ENCODE assay signal across 10 mouse cellular contexts in genomic region chr12:31213556-31213955, GRCm38 (mm10). TPM values are rescaled to one million over a fixed set of nuclear protein-coding genes. Genes with fewer than 3 reads are reported as not detected.
DNase-seq lines count a peak whose midpoint lies in the region; ATAC-seq and TF ChIP-seq lines count a peak whose summit lies in the region.
"Had no signal": no experiment of that assay in that cellular context is flagged by ENCODE, and none has a peak within 500 bp of the region (broad histone marks: within the 10 kb centered on the region; RNA-seq: fewer than 3 reads in every experiment).

No protein-coding gene starts in this region.

- no peak for TF ChIP-seq POLR2A in heart, adult 2 months (IDR thresholded peaks at IDR 0.05; ENCODE audit: insufficient read depth, low read depth, low read length)

- peaks cover 2% of the 10 kb centered on the region; the same call in 1 of the 2 replicates for H3K4me1 ChIP-seq in heart, adult 2 months (ENCODE audit: control insufficient read depth, insufficient read depth, low read length)
- no peaks in the 10 kb centered on the region for H3K4me1 ChIP-seq in liver, postnatal 0 days (ENCODE audit: insufficient read depth)

- TF ChIP-seq CTCF in heart, adult 2 months (IDR thresholded peaks at IDR 0.05): no peak
- no peak for TF ChIP-seq CTCF in liver, postnatal 0 days (IDR thresholded peaks at IDR 0.05; ENCODE audit: low read depth)

- H3K9me3 ChIP-seq in liver, postnatal 0 days (ENCODE audit: low read length): no peaks in the 10 kb centered on the region

- H3K4me2 ChIP-seq in liver, postnatal 0 days (ENCODE audit: low read depth, low read length): no peak overlapping the region

- H3K4me3 ChIP-seq in heart, adult 2 months: no peak overlapping the region
- no peak overlapping the region for H3K4me3 ChIP-seq in liver, postnatal 0 days (ENCODE audit: low read depth, low read length)

- H3K27me3 ChIP-seq in heart, adult 2 months (ENCODE audit: control insufficient read depth, insufficient read depth, low read length): no peaks in the 10 kb centered on the region
- H3K27me3 ChIP-seq in liver, postnatal 0 days (ENCODE audit: insufficient read depth, low read length): no peaks in the 10 kb centered on the region

- no peak for TF ChIP-seq EP300 in heart, adult 2 months (IDR thresholded peaks at IDR 0.05; ENCODE audit: insufficient read depth, low read depth, low read length)
- no peak for TF ChIP-seq EP300 in liver, postnatal 0 days (IDR thresholded peaks at IDR 0.05; ENCODE audit: low read depth)

- H3K27ac ChIP-seq in heart, adult 2 months: no peak overlapping the region
- no peak overlapping the region for H3K27ac ChIP-seq in liver, postnatal 0 days (ENCODE audit: low read depth)

- no peaks in the 10 kb centered on the region for H3K79me2 ChIP-seq in heart, adult 2 months (replicated peaks; ENCODE audit: control insufficient read depth, insufficient read depth, low read length)

- WGBS in heart, adult 2 months: 39% methylated on average over 7 of the region's 7 CpGs
- 79% methylated on average over 7 of the region's 7 CpGs for WGBS in liver, postnatal 0 days (ENCODE audit: insufficient replicate concordance)

- no peaks in the 10 kb centered on the region for H3K36me3 ChIP-seq in heart, adult 2 months (ENCODE audit: control insufficient read depth, insufficient read depth, low read length)
- no peaks in the 10 kb centered on the region for H3K36me3 ChIP-seq in liver, postnatal 0 days (replicated peaks; ENCODE audit: insufficient read depth, low read length)

- H3K9ac ChIP-seq in heart, adult 2 months (ENCODE audit: low read depth, low read length): no peak overlapping the region
- no peak overlapping the region for H3K9ac ChIP-seq in liver, postnatal 0 days (replicated peaks)

- DNase-seq in heart, adult 2 months: peak; percentile 41 to 43
- DNase-seq in heart, postnatal 25 days (ENCODE audit: low spot score): no peak
- DNase-seq in Muller cell, postnatal 12 days (ENCODE audit: inconsistent ontology term): peak; percentile 36
- DNase-seq in cerebellum, adult 8-10 months: peak; percentile 31
- DNase-seq in kidney, adult 9 months: peak; percentile 61
- DNase-seq in right cerebral cortex, postnatal 14 days: peak; percentile 25
- DNase-seq in liver, postnatal 0 days: no peak

- intact Hi-C loops in heart, adult 2 months (cut with DNase I): no loop called here
- intact Hi-C loops in heart, postnatal 25 days (cut with DNase I): no loop called here

- no peak for ATAC-seq in erythroblast, adult 5-6 weeks (replicated peaks; ENCODE audit: low FRiP score, poor library complexity, severe bottlenecking)
- no peak for ATAC-seq in liver, postnatal 0 days

RNA-seq across cellular contexts. Expression of gene Gm6993, which starts 27.0 kb away (rescaled TPM):
- total RNA-seq in heart, adult 2 months (2021): not detected
- polyA plus RNA-seq in heart, adult 2 months (2012; rRNA removed): not detected in 2 replicates
- total RNA-seq in heart, postnatal 25 days (2021): not detected
- not detected in 2 replicates for total RNA-seq in erythroblast, adult 5-6 weeks (2015; ENCODE audit: low replicate concordance)
- total RNA-seq in erythroblast, adult 5-6 weeks (2017; ENCODE audit: low replicate concordance): not detected in 2 replicates
- polyA plus RNA-seq in liver, postnatal 0 days (2015; fragmentation: Nextera tagmentation; extraction: Ambion mirVana): not detected in 2 replicates
- total RNA-seq: layer of hippocampus, postnatal 36 days had no signal
- polyA plus RNA-seq: neural tube, embryonic 11.5 days had no signal

RNA-seq across cellular contexts. Expression of gene Lamb1, which starts 51.5 kb away (rescaled TPM):
- 10 to 100 TPM; 55.3 to 58.1 TPM for total RNA-seq in heart, adult 2 months (2021)
- 25.1 and 44.1 TPM in 2 replicates for polyA plus RNA-seq in heart, adult 2 months (2012; rRNA removed)
- total RNA-seq in heart, postnatal 25 days (2021): 10 to 100 TPM; 87.5 to 89.2 TPM
- not detected in 2 replicates for total RNA-seq in erythroblast, adult 5-6 weeks (2015; ENCODE audit: low replicate concordance)
- 0.68 and 1.1 TPM in 2 replicates for total RNA-seq in erythroblast, adult 5-6 weeks (2017; ENCODE audit: low replicate concordance)
- 3.1 and 3.3 TPM in 2 replicates for polyA plus RNA-seq in liver, postnatal 0 days (2015; fragmentation: Nextera tagmentation; extraction: Ambion mirVana)

Comparison
In these comparisons a context has a peak if more than half of its experiments do, and no peak if none do; other contexts are left out.
1. DNase-seq: peak in heart, adult 2 months (2 of 2), Muller cell, postnatal 12 days (single experiment), cerebellum, adult 8-10 months (single experiment), kidney, adult 9 months (single experiment) and right cerebral cortex, postnatal 14 days (single experiment); none in heart, postnatal 25 days (single experiment) and liver, postnatal 0 days (single experiment).
2. RNA of gene Lamb1, which starts 51.5 kb away (total RNA-seq): 87.5 to 89.2 TPM in heart, postnatal 25 days and 55.3 to 58.1 TPM in heart, adult 2 months; 0.68 to 1.1 TPM in erythroblast, adult 5-6 weeks; every median in the first group is over 10 times any median in the second.